Mouse (Mus musculus): ENCODE measurements around the gene Sorcs1.

DNA sequence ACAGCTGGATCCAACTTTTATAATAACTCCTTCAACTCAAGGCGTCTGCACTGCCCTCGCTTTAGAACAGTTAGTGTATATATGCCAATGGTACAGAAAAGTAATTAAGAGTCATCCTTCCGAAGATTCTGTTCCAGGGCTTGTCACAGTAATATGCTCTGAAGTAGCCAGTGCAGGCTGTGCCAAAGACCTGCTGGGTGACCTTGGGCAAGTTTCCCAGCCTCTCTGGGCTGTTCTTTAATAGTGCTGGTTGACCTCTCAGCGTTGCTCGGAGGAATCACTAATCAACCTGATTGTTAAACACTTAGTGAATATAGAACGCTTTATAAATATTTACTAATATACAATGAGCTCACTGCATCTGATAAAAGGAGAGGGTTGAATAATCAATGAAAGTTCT is 282.7 kb downstream of the Sorcs1 start:
- TF ChIP-seq CTCF (IDR thresholded peaks at IDR 0.05) (no peak), POLR2A (IDR thresholded peaks at IDR 0.05; ENCODE audit: insufficient read depth, low read depth, low read length) (no peak)
